Mouse (Mus musculus) splenic B cell, adult 2 months (primary cell): ENCODE data around the gene Prss29.

Experiments
- DNase-seq: peaks from one replicate; pipeline ENCODE4 v3.0.0-alpha.2; 2011; ENCODE audit warnings: low read depth, low spot score
- H3K27me3 ChIP-seq: 2 replicates; pipeline ENCODE4 v1.6.1; 2012; ENCODE audit warnings: mild to moderate bottlenecking, low read length, moderate library complexity, mixed read lengths; ENCODE audit not compliant: control insufficient read depth, poor library complexity, insufficient read depth, severe bottlenecking
- H3K36me3 ChIP-seq: 2 replicates; pipeline ENCODE4 v1.6.1; 2012; ENCODE audit warnings: mild to moderate bottlenecking, low read length, moderate library complexity, mixed read lengths; ENCODE audit not compliant: control insufficient read depth, poor library complexity, insufficient read depth, severe bottlenecking

Prss29 gene

DNA sequence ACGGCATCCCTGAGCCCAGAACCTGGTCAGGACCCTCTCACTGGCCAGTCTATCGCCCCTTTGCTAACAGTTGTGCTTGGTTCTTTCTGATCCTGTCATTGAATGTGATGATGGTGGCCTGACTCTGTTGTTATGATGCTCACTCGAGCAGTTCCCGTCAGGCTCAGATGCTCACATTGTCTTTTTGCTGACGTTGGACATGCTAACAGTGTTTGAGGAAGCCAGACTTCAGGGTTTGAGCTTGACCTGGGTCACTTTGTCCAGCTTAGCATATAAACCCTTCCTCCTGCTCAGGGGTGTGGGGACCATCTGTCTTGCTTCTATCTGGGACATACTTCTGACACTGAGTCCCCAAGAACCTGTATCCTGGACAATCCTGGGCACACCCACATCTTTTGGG lies at the start of gene Prss29:
TSS of gene Prss29 (plus strand) at position 301 of the 400 bp plus-strand sequence.
- Histone ChIP-seq H3K36me3 (no peaks in the 10 kb centered on the region), H3K27me3 (no peaks in the 10 kb centered on the region)
- no peak for DNase-seq

DNA sequence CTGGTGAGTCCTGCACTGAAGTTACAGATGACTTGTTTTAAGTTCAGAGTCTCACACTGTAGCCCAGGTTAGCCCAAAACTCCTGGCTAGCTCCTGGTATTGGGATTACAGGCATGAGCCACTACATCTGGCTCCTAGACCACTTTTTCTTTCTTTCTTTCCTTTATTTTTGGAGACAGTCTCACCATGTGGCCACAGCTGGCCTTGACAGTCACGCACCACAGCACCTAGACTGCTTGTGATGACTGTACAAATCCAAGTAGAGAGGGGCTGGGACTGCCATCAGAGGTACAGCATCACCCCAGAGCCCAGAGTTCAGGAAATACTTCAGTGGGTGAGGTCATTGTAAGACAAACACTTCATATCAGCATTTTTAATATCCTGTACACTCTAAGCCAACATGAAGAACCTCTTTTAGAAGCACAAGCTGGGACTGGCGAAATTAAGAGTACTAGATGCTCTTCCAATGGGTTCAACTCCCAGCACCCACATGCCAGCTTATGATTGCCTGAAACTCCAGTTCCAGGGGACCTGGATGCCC lies 47.6 kb upstream of the Prss29 start:
- peaks cover 15% of the 10 kb centered on the region for H3K36me3 ChIP-seq

DNA sequence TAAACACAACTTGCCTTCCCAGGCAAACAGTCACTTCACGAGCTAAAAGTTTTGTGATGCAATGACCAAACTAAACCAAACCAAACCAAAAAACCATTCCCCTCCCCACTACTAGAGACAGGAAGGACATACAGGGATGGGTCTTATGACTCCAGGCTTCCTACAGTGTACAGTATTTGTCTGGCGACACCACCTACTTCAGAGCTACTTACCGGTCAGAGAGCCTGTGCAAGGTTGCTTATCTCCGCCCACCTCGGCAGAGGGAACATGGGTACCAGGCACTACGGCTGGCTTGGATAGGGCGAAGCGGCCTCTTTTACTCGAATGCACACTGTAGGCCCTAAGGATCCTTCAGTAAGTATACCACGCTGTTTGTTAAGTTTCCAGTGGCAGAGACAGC lies 46.1 kb upstream of the Prss29 start:
- DNase-seq = peak; percentile 27
- Histone ChIP-seq H3K27me3 (no peaks in the 10 kb centered on the region), H3K36me3 (peaks cover 8% of the 10 kb centered on the region)

More for the DNA sequence above, 47.6 kb upstream of the Prss29 start:
- no peak for DNase-seq
- H3K27me3 ChIP-seq = no peaks in the 10 kb centered on the region

DNA sequence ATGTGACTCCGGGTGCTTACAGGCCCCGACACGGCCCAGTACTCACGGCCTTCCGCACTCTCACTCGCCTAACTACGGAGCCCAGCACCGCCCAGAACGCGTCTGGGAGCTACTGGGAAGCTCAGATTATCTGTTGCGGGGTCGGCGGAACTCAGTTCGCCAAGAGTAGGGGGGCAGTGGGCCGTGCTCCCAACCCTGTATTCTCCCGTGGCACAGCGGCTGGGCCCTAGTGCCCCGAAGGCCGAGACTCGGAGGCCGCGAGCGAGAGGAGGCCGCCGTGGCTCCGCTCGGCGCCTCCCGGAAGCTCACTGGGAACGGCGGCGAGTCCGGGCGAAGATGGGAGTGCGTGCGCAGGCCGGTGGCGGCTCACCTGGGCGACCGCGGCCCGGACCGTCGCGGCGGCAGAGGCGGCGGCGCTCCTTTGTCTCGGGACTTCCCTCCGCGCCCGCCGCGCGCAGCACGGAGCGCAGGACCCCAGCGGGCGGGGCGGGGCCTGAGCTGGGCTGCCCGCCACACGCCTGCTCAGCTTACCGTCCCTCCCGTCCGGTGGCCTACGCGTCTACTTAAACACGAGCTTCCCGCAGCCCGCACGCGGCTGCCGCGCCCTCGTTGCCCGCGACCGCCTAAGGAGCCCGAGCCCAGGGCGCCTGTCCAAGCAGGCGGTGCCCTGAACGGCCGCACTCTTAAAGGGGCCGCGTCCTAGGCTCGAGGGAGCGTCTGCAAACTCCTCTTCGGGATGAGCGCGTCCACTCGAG lies 45.3 kb upstream of the Prss29 start:
- peak; percentile 57 for DNase-seq
- Histone ChIP-seq H3K36me3 (peaks cover 5% of the 10 kb centered on the region), H3K27me3 (no peaks in the 10 kb centered on the region)

DNA sequence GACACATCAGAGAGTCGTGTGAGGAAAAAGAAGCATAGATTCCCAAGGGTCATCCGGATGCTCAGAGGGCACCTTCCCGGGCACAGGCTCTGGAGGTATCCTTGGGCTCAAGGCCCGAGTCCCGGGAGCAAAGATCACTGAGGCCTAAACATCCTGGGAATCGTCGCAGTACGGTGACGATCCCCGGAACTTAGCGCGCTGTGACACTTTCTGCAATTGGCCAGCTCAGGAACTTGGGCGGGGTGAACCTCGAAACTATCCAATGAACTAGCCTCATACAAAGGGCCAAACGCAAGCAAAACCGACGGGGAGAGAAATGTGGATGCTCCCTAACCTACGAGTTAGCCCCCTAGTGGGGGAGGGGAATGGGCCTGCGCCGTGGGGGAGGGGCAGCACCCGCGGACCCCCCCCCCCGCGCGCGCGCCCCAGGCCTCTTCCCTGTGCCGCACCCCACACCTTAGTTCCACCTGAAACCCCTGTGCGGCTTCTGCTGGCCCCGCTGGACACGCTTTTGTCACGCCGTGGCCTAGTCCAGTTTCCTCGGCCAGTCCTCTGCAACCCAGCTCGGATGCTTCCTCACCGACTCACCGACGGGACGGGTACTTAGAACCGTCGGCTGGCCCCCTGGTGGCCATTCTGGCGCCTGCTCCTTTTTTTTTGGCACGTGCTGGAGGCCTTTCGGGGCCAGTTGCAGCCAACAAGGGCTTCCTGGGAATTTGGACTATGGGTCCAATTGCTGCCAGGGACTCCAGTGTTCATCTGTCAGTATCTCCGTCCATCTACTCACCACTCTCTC lies 44.5 kb upstream of the Prss29 start:
- peak; percentile 99 for DNase-seq
- Histone ChIP-seq H3K36me3 (no peaks in the 10 kb centered on the region; the same call in 1 of the 2 replicates), H3K27me3 (no peaks in the 10 kb centered on the region)

DNA sequence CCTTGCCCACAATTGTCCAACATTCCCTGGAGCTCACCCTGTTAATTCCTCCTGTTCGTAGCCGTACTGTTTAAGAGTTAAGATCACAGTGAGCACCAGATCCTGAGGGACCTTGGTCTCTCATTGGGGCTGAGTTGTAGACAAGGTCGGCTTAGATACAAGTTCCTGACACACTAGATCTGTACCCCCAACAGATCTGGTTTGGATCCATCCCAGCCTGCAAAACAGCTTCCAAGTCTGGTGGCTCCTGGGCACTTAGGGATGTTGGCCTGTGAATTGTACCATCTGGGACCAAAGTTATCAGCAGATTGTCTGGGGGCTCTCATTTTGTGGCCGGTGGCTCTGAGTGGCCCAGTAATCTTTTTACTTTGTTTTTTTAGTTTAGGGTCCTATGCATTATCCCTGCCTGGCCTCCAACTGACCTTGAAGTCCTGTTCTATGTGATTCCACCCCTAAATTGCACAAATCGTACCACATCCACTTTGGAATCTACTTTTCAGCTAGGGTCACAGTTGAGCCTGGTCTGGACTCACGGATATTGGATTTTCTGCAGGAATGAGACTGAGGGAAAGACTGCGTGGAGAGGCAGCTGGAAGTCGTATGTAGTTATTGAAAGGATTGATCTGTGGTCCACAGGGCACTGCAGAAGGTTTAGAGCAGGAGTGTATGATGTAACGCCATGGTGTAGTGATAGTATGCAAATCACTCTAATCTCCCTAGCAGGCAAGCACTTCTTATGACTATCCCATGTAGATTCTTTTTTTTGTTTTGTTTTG lies 43.7 kb upstream of the Prss29 start, which contains the start of gene Ube2i:
TSS of gene Ube2i (minus strand) at position 52 of the 776 bp plus-strand sequence.
- DNase-seq = no peak
- H3K27me3 ChIP-seq = no peaks in the 10 kb centered on the region
- no peaks in the 10 kb centered on the region; the same call in 1 of the 2 replicates for H3K36me3 ChIP-seq

DNA sequence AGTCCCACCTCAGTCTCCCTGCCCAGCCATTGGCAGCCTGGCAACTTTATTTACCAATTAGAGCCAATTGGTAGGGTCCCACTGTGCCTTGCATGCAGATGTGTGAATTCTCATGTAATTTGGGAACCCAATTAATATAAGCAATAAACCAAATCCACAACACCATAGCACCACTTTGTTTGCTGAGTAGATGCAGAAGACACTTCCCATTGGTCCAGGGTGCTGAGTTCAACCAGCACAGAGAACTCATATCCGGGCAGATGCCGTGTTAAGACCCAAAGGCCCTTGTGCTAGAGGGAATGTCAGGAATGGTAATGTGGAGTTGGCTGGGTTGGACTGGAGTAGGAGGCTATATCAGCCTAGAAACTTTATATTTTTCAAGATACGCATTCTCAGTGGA lies 42.6 kb upstream of the Prss29 start:
- no peak for DNase-seq
- no peaks in the 10 kb centered on the region; the same call in 1 of the 2 replicates for H3K36me3 ChIP-seq
- H3K27me3 ChIP-seq = no peaks in the 10 kb centered on the region

DNA sequence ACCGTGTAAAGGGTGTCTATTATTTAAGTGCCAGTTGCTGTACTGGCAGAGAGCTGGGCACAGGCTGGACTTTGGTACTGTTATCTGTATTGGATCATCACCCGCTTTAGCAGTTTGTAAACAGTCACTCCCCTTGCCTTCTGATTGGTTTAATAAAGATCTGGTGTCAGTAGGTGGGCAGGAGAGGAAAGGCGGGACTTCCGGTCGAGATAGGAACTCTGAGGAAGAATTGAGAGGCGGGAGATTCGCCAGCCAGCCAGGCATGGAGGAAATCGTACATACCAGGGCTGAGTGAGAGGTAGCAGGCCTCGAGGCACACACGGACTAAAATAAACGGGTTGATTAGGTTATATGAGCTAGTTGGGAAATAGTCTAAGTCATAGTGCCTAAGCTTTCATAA lies 36.3 kb upstream of the Prss29 start:
- Histone ChIP-seq H3K27me3 (no peaks in the 10 kb centered on the region), H3K36me3 (no peaks in the 10 kb centered on the region)
- peak; percentile 53 for DNase-seq

DNA sequence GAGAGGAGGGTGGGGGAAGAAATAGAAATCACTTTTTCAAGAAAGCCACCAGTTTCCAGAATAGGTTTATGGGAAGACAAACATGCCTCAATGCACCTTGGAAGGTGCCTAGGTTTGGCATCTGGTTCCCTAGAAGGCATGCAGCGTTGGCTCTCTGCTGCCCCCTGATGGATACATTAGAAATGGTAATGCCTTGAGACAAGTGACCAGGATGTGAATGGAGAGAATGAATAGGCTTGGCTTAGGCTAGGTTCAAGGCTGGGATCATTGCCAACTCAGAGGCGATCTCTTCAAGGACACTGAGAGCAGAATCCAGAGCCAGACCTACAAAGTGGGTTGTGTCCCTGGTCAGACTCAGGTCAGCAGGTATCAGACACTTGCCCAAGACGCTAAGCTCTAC lies 33.4 kb upstream of the Prss29 start:
- H3K27me3 ChIP-seq = no peaks in the 10 kb centered on the region
- no peaks in the 10 kb centered on the region for H3K36me3 ChIP-seq
- peak; percentile 87 for DNase-seq

DNA sequence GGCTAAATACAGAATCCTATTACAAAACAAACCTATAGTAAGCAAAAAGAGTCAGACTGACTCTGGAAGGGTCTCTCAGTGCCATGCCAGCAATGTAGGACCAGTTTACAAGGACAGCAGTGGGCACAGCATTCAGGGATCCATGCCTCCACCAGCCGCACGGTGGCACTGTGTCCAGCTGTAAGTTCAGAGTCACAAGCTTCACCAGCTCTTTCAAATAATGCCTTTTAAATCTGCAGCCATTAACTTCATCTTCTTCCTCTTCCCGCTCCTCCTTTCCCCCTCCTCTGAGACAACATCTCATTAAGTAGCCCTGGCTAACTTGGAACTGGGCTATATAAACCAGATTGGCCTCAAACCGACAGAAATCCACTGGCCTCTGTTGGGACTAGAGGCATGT lies 29.6 kb upstream of the Prss29 start:
- peak; percentile 65 for DNase-seq
- H3K36me3 ChIP-seq = no peaks in the 10 kb centered on the region
- H3K27me3 ChIP-seq = no peaks in the 10 kb centered on the region; the same call in 1 of the 2 replicates

DNA sequence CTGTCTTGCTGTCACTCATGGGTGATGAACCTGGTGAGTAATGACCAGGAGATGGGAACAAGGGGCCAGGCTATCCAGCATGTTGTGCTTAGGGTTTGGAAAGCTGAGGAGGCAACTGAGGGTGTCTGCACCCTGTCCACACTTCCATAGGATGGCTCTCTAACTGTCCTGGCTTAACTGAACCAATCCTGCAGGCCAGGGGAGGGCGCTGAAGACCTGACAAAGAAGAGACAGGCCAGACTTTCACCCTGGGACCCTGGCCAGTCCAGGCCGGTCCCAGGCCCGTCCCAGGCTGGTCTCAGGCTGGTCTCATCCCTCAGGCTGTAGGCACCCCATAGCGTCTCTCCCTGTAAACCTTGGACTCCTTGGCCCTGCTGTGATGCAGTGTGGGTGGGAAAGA lies 28.0 kb upstream of the Prss29 start:
- no peaks in the 10 kb centered on the region; the same call in 1 of the 2 replicates for H3K27me3 ChIP-seq
- no peak for DNase-seq
- H3K36me3 ChIP-seq = no peaks in the 10 kb centered on the region

DNA sequence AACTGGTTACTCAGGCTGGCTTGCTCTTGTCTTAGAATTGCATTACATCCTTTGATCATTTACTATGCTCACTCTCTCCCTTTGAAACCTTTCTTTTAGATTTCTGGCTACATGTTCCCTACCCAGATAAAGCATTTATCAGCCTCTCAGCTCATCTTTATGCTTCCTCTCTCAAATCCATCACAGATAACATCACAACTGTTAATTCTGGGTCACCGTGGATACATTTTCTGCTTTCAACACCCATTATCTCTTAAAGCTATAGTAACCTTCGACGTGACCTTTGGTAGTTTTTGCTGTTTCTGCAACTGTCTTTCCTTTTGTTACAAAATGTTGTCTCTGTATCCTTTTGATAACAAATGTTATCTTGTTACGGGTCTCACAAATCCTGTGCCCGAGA lies 25.0 kb upstream of the Prss29 start:
- Histone ChIP-seq H3K27me3 (no peaks in the 10 kb centered on the region; the same call in 1 of the 2 replicates), H3K36me3 (no peaks in the 10 kb centered on the region)

DNA sequence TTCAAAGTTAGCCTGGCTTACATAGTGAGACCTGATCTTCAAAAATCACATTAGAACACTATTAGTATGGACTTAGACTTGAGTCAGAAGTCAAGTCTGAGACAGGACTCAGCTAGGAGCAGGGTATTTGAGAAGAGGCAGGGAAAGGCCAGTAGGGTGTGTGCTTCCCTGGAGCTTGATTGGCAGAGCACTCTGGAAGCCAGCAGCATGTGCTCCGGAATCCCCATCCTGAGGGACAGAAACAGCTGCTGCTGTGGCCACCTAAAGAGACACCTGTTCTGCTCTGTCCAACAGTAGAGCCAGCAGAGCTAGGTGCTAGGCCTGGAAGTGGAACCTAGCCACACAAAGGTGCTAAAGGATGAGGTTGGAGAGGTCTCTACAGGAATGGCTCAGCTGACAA lies 24.3 kb upstream of the Prss29 start:
- no peaks in the 10 kb centered on the region for H3K36me3 ChIP-seq
- H3K27me3 ChIP-seq = no peaks in the 10 kb centered on the region; the same call in 1 of the 2 replicates
- no peak for DNase-seq

More for the DNA sequence above, 25.0 kb upstream of the Prss29 start:
- no peak for DNase-seq

DNA sequence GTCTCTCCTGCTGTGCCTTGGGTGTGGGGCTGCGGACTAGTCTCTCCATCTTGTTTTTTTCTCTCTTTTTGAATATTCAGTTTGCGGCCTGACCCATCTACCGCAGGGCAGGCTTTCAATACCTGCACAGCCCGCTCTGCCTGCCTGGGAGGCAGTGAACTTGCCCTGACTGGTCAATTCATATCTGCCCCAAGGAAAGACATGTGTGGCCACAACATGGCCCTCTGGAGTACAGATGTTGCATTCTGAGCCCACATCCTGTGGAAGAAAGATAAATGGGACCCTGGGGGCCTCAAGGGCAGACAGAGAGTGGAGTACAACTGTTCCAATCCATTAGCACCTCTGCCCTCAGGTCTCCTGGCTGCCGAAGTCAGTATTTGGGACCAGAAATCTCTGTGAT lies 20.4 kb upstream of the Prss29 start, which contains the start of gene Prss34:
TSS of gene Prss34 (plus strand) at position 301 of the 400 bp plus-strand sequence.
- Histone ChIP-seq H3K27me3 (no peaks in the 10 kb centered on the region), H3K36me3 (no peaks in the 10 kb centered on the region)
- no peak for DNase-seq
